Mouse (Mus musculus): ENCODE measurements around the gene Fcer1g.

Fcer1g gene

DNA sequence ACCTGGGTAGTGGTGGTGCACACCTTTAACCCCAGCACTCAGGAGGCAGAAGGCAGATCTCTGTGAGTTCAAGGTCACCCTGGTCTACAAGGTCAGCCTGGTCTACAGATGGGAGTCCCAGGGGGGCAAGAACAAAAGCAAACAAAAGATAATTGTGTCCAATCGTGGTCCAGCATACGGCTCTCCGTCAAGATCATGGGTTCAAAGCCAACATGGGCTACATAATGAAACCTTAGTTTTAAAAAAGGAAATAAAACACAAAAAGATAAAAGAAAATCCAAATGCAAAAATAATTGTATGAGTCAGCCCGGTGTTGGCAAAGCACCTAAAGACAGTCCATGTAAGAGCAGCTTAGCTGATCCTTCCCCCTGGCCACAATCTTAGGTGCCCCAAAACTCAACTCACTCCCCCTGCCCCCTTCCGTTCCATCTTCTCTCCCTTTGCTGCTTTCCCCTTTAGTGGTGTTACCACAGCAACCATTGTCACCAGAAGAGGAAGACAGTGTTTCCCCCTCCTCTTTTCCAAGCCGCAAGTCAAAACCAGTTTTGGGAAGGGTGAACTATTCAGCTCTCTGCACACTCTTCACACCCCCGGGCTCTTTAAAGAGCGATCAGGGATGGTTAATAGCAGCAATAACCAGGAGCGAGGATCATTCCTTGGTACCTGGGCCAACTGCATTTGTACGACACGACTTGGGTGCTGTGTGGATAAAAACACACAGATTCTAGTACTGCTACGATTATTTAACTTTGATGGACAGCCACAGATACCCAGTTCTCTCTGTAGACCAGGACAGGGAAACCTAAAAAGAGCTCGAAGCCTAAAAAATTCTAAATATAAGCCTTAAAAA, 46.1 kb downstream of the Fcer1g start:
- DNase-seq (ENCODE audit: low spot score), result no peak

DNA sequence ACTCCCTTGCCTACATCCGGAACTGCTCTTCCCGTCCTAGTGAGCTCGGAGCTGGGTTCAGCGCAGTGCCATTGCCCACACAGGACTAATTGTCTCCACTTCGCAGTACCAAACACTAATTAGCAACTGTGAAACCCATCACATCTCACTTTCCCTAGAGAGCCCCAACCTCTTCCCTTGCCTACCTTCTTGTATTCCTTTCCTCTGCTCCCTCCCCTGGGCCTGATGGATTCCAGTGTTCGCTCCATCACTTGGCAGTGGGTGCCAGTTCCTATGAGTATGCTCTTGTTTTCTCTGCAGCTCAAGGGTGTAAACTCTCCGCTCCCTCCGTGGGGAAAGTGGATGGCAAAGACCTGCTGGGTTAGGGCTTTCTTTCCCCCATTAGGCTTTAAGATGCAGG, 48.5 kb downstream of the Fcer1g start:
- DNase-seq (ENCODE audit: low spot score), result no peak

DNA sequence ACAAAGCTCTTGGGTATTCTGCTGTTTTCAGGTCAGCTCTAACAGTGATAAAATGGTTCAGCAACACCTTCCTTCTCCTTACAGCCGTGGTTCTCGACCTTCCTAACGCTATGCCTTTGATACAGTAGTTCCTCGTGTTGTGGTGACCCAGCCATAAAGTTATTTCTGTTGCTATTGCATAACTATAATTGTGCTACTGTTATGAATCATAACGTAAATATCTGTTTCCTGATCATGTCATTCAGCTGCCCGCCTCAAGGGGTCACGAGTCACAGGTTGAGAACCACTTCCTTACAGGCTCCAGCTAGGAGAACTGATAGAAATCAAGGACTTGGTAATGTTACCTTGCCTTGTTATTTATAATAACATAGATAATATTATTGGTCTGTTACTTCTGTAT, 49.9 kb downstream of the Fcer1g start:
- no peak for DNase-seq (ENCODE audit: low spot score)

DNA sequence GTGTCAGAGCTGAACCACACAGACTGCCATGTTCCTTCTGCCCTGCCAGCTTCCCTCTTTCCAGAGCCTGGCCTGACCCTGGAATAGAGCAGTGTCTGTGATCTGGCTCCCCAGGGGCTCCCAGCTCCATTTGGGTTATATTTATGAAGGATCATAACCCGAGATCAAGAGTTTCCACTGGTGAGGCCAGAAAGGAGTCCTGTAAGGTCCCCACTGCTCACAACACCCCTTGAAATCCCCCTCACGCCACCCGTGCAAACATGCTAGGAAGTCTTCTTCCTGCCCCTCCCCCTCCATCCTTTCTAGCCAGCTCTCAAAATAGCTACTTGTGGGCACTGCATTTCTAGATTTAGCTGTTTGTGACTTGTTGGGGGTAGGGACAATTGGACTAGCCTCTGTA, 50.5 kb downstream of the Fcer1g start:
- no peak for DNase-seq (ENCODE audit: low spot score)

DNA sequence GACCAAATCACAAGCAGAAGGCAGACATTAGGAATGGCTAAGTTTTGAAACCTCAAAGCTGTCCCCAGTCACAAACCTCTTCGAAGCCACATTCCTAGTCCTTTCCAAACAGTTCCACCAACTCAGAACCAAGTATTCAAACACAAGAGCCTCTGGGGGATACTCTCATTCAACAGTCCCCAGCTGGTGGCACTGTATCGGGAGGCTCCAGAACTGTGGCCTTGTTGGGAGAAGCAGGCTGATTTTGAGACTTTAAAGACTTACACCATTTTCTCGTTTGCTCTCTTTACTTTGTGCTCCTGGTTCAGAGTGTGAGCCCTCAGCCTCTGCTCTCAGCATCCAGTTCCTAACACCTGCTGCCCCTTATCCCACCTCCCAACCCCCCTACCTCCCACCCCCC, 51.1 kb downstream of the Fcer1g start:
- DNase-seq (ENCODE audit: low spot score), result no peak

All from left cerebral cortex, adult 11 months (tissue).